Mouse (Mus musculus): ENCODE results near the gene 4930435E12Rik.

GRCm38 (mm10) chr16:38864358-38864757 lies 35.8 kb upstream of the 4930435E12Rik start:
- TF ChIP-seq POLR2A (IDR thresholded peaks at IDR 0.05; ENCODE audit: insufficient read depth, low read depth, low read length) (no peak), CTCF (IDR thresholded peaks at IDR 0.05; ENCODE audit: insufficient read depth, low read depth, low read length) (no peak)

Measured in olfactory bulb, adult 2 months (tissue).